Mouse (Mus musculus): ENCODE measurements at regions not wholly inside any gene's neighbourhood (a gene's known extent, or its start where the extent isn't known, plus 50 kb on each side); places are given as distances from the start of the nearest gene placed in this dataset.
A peak's percentile ranks its signal among the peaks of the same experiment; 100 is the strongest.

DNA sequence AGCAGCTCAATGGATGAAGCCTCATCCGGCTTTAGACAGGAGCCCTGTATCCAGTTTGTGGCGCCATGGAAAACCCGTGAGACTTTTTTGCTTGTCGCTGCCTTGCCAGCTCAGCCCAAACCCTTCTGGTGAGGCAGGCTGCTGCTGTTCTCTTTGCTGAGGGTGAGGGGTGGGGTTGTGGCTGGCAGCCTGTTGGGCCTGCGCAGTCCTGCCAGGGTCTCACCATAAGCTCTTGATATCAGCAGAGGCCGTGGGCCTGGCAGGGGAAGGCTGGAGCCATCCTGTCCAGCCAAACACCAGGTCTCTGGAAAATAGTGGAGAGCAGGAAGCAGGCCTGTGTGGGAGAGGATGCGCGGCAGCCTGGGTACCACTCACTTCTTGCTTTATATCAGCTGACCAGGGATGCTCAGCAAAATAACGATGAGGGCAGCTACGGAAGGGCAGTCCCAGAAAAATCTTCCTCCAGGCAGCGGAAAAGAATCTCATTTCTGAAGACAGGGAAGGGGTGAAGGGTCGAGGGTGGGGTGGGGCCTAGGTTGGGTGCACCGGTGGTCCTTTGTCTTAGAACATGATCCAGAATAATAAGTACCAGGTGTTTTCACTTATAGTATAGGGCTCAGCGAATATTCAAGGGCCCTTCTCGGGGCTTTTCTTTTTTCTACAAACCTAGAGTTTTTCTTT is 73.4 kb upstream of the Medag start:
- no peak for DNase-seq (ENCODE audit: low spot score)

DNA sequence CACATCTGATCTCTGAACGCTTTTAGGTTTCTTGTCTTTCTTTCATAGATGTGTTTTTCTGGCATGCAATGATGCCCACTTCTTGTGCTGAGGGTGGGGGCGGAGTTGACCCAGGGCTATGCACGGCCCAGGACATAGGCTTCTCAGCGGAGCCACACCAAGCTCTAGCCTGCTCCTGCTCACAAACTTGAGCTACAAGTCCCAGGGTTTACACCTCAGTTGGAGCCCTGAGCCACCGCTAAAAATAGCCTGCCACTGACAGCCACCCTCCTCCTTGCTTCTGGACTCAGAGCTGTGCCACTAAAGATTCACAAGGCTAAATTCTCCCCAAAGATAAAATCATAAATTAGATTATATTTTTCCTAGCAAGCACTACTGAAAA is 72.9 kb upstream of the Medag start:
- DNase-seq (ENCODE audit: low spot score) = no peak

DNA sequence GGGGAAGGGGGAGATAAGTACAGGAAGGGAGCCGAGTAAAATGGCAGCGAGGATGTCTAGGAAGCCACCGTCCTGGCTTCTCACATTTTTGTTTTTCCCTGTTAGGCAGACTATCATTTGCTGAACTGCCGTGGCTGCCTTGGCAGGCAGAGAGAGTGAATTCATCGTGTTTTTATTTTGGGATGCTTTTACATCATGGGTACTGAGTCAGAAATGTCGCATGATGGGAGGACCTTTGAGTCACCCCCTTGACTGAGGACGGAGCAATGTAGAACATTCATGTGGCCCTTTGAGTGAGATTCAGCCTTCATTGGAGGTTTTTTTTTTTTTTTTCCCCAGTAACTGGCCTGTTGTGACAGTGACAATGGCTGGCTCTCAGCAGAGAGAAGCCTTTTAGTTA is 71.2 kb upstream of the Medag start:
- no peak for DNase-seq (ENCODE audit: low spot score)

DNA sequence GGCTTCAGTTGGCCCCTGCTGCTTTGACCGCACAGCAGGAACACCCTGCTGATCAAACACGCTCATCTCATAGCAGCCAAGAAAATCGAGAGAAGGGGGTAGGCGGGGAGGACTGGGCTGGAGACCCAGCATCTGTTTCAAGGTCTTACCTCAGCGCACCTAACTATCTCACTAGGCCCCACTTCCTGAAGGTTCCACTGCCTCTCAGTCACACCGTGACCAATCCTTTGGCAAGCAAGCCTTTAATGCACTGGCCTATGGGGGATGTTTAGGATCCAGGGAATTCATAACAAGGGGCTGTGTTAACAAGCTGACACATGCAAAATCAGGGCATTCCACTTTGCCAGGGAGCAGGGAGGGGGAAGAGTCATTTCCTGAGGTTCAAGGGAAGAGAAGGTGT is 70.1 kb upstream of the Medag start:
- no peak for DNase-seq (ENCODE audit: low spot score)

DNA sequence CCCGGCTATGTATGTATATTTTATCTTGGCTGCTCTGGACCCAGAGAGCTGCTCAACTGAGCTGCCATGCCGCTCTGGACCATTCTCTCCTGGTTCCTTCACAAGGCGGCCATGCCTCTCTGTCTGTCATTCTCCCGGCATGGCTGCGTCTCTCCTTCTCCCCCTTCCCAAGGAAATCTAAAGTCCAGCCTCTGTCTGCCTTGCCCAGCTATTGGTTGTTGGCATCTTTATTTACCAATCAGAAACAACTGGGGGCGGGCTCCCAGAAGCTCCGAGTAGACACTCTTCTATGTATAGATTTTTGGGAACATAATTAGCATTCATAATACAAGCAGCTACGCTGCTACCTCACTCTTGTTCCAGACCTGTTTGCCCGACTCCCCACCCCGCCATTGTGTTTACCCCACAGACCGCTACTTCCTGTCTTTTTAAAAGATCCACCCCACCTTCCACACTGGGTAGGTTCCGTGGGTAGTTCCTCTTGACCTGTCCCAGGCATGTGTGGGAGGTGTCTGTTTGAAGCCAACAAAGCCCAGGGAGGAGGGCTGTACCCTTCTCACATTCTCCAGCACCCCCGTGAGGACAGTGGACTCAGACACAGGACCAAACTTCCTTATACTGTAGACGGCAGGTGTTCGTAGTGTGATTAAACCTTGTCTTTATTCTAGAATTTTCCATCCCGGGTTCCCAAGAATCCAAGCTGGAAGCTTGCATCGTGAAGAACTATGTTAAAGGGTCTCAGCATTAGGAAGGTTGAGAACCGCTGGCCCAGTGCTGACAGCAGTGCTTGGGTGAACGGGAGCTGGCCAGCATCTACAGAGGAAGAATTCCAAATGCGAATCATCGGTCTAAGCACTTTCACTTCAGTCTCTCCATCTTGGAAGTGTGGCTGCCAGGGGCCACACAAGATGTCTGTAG is 67.7 kb upstream of the Medag start:
- no peak for DNase-seq (ENCODE audit: low spot score)

DNA sequence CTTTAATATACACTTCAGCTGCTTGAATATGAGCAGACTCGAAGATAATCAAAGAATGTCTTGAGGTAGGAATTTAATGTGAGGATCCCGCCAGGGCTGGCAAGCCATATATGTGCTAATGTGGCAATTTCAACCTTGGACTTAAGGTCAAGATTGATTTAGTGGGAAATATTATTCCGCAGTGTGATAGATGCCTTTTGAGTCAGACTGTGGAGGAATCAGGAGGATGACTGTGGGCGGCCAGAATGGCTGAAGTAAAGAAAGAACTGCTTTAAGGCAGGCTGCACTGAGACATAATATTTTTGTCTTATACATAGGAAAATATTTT is 67.1 kb upstream of the Medag start:
- DNase-seq (ENCODE audit: low spot score) = no peak

DNA sequence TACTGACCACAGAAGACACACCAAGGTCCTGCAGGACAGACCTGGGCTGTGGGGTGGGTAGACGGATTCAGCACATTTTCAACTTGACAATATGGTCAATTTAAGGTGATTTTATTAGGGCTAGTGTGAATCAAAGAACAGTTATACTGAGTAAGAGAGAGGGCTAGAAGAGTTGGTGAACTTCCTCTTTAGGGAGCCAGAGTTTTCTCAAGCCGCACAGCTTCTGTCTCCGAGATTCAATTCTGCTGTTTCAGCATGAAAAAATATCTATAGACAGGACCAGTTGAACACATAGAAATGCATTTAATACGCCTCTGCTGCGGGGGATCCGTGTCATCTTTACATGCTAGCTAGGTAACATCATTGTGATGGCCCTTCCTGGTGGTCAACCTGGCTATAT is 66.4 kb upstream of the Medag start:
- no peak for DNase-seq (ENCODE audit: low spot score)

DNA sequence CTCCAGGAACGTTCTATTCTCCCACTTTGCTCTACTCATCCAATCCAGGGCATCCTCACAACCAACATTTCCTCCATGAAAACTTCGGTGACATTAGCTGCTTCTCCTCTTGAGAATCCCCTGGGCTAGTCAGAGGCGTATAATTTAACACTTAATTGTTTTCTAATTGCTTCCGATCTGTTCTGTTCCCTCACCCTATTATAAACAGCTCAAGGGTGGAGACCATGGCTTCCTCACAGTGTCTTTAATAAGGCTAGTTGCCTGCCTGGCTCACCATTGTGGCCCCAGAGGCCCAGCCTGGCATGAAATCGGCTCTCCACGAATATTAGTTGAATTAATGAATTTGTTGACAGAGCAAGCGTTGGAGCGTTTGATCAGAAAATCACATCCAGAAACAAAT is 61.9 kb upstream of the Medag start:
- DNase-seq (ENCODE audit: low spot score) = no peak

DNA sequence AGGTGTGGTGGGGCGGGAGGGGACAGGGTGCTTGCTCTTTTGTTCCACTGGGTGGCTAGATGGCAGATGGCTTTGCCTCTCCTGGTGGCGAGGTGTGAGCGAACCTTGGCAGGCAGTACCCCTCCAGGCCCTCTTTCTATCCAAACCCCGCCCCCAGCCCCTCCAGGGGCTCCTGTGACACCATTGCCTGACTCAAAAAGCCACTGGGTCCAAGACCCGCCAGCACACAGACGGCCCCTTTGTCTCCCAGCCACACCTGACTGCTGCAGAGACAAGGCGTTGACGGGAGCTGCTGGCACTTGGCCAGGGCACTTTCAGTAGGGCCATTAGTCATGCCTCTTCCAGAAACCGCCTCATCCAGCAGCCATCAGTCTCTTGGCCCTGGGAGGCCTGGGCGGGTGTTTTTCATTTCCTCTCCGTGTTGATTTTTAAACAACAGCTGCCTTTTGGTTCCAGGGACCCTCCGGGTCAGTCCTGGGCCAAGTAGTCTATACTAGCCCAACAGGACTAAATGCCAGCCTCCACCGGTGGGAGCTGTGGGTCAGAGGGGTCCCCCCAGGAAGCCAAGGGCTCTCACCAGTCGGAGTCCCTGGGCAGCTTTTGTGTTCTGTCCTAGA is 58.4 kb upstream of the Medag start:
- peak; percentile 73 for DNase-seq (ENCODE audit: low spot score)

DNA sequence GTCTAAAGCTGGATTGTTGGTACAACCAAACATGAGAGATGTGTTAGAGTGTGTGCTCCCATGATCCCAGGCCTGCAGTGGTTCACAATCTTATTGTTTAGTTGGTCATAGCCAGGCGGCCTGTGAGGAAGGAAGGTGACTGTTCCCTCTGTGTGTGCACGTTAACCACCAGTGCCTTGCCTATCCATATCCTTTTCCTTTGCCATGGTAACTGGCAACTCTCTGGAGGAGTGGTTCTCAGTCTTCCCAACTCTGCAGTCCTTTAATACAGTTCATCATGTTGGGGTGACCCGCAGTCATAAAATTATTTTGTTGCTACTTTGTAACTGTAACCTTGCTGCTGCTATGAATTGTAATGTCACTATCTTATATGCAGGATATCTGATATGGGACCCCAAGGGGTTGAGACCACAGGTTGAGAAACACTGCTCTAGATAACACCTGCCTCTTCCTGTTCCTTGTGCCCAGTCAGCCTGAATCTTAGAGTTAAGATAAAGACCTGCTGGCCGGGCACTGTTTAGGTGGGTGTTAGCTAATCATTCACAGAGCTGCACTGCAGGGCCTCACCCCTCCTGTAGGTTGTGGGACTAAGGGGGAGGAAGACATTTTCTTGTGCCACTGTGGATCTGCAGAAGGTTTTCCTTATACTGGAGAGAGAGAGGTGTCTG is 57.0 kb upstream of the Medag start:
- DNase-seq (ENCODE audit: low spot score) = no peak

DNA sequence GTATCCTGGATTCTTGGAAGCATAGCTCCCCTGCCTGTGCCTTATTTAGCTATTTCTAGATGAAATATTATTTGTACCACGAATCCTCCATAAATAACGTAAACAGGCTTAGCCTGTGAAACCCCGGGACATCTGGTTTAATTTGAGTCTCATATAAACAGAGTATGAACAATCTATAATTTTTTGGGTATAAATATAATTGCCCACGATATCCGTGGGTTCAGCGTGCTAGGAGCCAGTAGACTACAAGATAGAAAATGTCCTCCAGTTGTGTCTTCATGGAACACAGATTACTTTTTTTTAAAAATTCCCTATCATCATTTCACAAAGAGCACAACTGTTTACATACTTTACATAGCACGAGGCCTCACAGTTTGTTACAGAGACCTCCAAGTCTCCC is 56.4 kb upstream of the Medag start:
- no peak for DNase-seq (ENCODE audit: low spot score)

DNA sequence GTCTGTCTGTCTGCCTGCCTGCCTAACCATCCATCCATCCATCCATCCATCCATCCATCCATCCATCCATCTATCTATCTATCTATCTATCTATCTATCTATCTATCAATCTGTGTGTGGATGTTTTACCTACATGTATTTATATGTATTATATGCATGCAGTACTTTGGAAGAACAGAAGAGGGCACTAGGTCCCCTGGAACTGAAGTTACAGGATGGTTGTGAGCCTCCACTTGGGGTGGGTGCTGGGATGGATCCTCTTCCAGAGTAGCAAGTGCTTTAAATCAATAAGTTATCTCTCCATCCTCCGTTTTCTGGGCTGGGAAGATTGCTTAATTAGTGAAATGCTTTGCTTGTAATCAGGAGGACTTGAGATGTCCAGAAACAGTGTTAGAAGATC is 54.6 kb upstream of the Medag start:
- DNase-seq (ENCODE audit: low spot score) = no peak

Measured in embryo, embryonic 10 days (tissue).